Mouse (Mus musculus) C2C12 (cell line): ENCODE measurements around the gene Slc47a1.

Source experiments
- CEBPB ChIP-seq: IDR thresholded peaks from one replicate; pipeline ENCODE4 v1.6.1; 2011; ENCODE audit warnings: low read depth, mild to moderate bottlenecking, control low read depth, moderate library complexity
- CTCF ChIP-seq: IDR thresholded peaks from one replicate; pipeline ENCODE4 v1.5.1; 2011; ENCODE audit not compliant: control insufficient read depth, insufficient read depth, insufficient read length
- FOSL1 ChIP-seq: IDR thresholded peaks from one replicate; pipeline ENCODE4 v1.8.0; 2011; ENCODE audit warnings: mild to moderate bottlenecking, low read length; ENCODE audit not compliant: poor library complexity, insufficient read depth, severe bottlenecking
- MAX ChIP-seq: IDR thresholded peaks from one replicate; pipeline ENCODE4 v1.6.1; 2011; ENCODE audit warnings: mild to moderate bottlenecking, control low read depth
- MYOG ChIP-seq: IDR thresholded peaks from one replicate; pipeline ENCODE4 v1.6.1; 2011; ENCODE audit not compliant: control insufficient read depth, insufficient read length; ENCODE audit errors: extremely low read depth
- USF1 ChIP-seq: IDR thresholded peaks from one replicate; pipeline ENCODE4 v1.6.1; 2011; ENCODE audit warnings: low read depth, mild to moderate bottlenecking, control low read depth, moderate library complexity

DNA sequence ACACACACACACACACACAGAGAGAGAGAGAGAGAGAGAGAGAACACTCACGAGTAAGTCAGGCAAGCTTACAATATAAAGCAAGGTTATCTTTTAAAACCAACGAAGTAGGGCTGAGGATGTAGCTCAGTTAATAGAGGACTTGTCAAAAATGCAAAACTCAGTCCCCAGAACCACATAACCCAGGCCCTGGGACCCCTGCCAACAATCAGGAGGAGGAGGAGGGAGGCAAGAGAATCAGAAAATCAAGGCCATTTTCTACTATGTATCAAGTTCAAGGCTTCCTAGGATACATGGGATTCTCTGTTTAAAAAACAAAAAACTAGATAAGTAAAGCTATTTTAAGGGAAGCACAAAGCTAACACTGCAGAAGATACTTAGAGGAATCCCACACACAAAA lies 61.3 kb downstream of the Slc47a1 start:
- no peak for TF ChIP-seq CTCF
- no peak for TF ChIP-seq USF1
- no peak for TF ChIP-seq MYOG
- no peak for TF ChIP-seq FOSL1
- TF ChIP-seq MAX: no peak
- TF ChIP-seq CEBPB: no peak
